Mouse (Mus musculus) heart, embryonic 12.5 days (tissue): ENCODE measurements around the gene Vrk3. TPM values are rescaled to one million over a fixed set of nuclear protein-coding genes. Genes with fewer than 3 reads are reported as not detected.

Experiments used
- ATAC-seq: fragments of 200-750 bp; cut with Nextera tagmentation; 2 replicates; pipeline ENCODE4 v1.8.0; 2017; ENCODE audit warnings: moderate TSS enrichment, moderate library complexity; ENCODE audit not compliant: insufficient number of reproducible peaks, low FRiP score
- H3K27ac ChIP-seq: fragments of 300-500 bp; sonication (generic); 2 replicates; pipeline ENCODE4 v1.5.1; 2016; ENCODE audit warnings: mild to moderate bottlenecking, moderate library complexity; ENCODE audit not compliant: poor library complexity, severe bottlenecking
- H3K27me3 ChIP-seq: fragments of 300-500 bp; sonication (generic); replicated peaks from 2 replicates; pipeline ENCODE4 v1.6.1; 2016; ENCODE audit warnings: mild to moderate bottlenecking, moderate library complexity
- H3K36me3 ChIP-seq: fragments of 300-500 bp; sonication (generic); 2 replicates; pipeline ENCODE4 v1.6.1; 2016; ENCODE audit warnings: mild to moderate bottlenecking, moderate library complexity
- H3K4me1 ChIP-seq: fragments of 300-500 bp; sonication (generic); replicated peaks from 2 replicates; pipeline ENCODE4 v1.6.1; 2016; ENCODE audit warnings: mild to moderate bottlenecking
- H3K4me2 ChIP-seq: fragments of 300-500 bp; sonication (generic); 2 replicates; pipeline ENCODE4 v1.6.1; 2016; ENCODE audit warnings: mild to moderate bottlenecking, moderate library complexity
- H3K4me3 ChIP-seq: fragments of 300-500 bp; sonication (generic); 2 replicates; pipeline ENCODE4 v1.5.1; 2016; ENCODE audit warnings: mild to moderate bottlenecking
- H3K9ac ChIP-seq: fragments of 300-500 bp; sonication (generic); 2 replicates; pipeline ENCODE4 v1.6.1; 2016; ENCODE audit warnings: mild to moderate bottlenecking, moderate library complexity
- H3K9me3 ChIP-seq: fragments of 300-500 bp; sonication (generic); replicated peaks from 2 replicates; pipeline ENCODE4 v1.6.1; 2016; ENCODE audit warnings: mild to moderate bottlenecking, moderate library complexity
- WGBS: fragments of 180-500 bp; shearing (Covaris S2); methylation state at CpG from one replicate; pipeline ENCODE4 v1.1.7; 2016; 5-methylcytosine and 5-hydroxymethylcytosine counted together
- polyA plus RNA-seq: library from polyadenylated mRNA; unstranded; fragments of >200 nt; fragmentation: Nextera tagmentation; extraction: Ambion mirVana; gene quantifications from 2 replicates; pipeline ENCODE4 v1.2.1, GENCODE M21; 2016

The Vrk3 gene
- polyA plus RNA-seq, 1 experiment from 2014 or later, result 29.4 TPM

- no peaks in the 10 kb centered on the region for H3K9me3 ChIP-seq
- ATAC-seq, result no peak
- no peaks in the 10 kb centered on the region for H3K27me3 ChIP-seq
- no peak overlapping the region for H3K4me2 ChIP-seq
- H3K36me3 ChIP-seq, result peaks cover 34% of the 10 kb centered on the region
- H3K9ac ChIP-seq, result no peak overlapping the region
- no peak overlapping the region for H3K4me3 ChIP-seq
- WGBS, result 79% methylated on average over 4 of the region's 4 CpGs
- H3K4me1 ChIP-seq, result peaks cover 8% of the 10 kb centered on the region
- no peak overlapping the region for H3K27ac ChIP-seq
Observed at GRCm38 (mm10) chr7:44810365-44810764, 62.2 kb downstream of the Vrk3 start.

GRCm38 (mm10) chr7:44810819-44811557 lies 62.8 kb downstream of the Vrk3 start:
- no peak for ATAC-seq
- H3K4me2 ChIP-seq, result no peak overlapping the region
- 81% methylated on average over 7 of the region's 7 CpGs for WGBS
- H3K27me3 ChIP-seq, result no peaks in the 10 kb centered on the region
- H3K4me1 ChIP-seq, result peaks cover 8% of the 10 kb centered on the region
- no peak overlapping the region for H3K4me3 ChIP-seq
- no peaks in the 10 kb centered on the region for H3K9me3 ChIP-seq
- no peak overlapping the region for H3K27ac ChIP-seq
- no peak overlapping the region for H3K9ac ChIP-seq
- peaks cover 34% of the 10 kb centered on the region for H3K36me3 ChIP-seq

GRCm38 (mm10) chr7:44812651-44813325 lies 64.6 kb downstream of the Vrk3 start:
- no peaks in the 10 kb centered on the region for H3K9me3 ChIP-seq
- no peak overlapping the region for H3K9ac ChIP-seq
- 86% methylated on average over 20 of the region's 20 CpGs for WGBS

GRCm38 (mm10) chr7:44813985-44814384 lies 65.8 kb downstream of the Vrk3 start:
- no peak for ATAC-seq
- Histone ChIP-seq H3K4me3 (no peak overlapping the region), H3K27me3 (no peaks in the 10 kb centered on the region), H3K4me1 (peaks cover 26% of the 10 kb centered on the region), H3K9ac (no peak overlapping the region), H3K4me2 (no peak overlapping the region), H3K36me3 (peaks cover 34% of the 10 kb centered on the region), H3K27ac (no peak overlapping the region), H3K9me3 (no peaks in the 10 kb centered on the region)
- WGBS, result 90% methylated on average over 3 of the region's 3 CpGs

More at GRCm38 (mm10) chr7:44812651-44813325, 64.6 kb downstream of the Vrk3 start:
- H3K4me2 ChIP-seq, result no peak overlapping the region
- no peaks in the 10 kb centered on the region for H3K27me3 ChIP-seq
- no peak for ATAC-seq
- H3K27ac ChIP-seq, result no peak overlapping the region
- peaks cover 14% of the 10 kb centered on the region for H3K4me1 ChIP-seq
- no peak overlapping the region for H3K4me3 ChIP-seq
- H3K36me3 ChIP-seq, result peaks cover 34% of the 10 kb centered on the region

- peaks cover 30% of the 10 kb centered on the region for H3K4me1 ChIP-seq
- no peaks in the 10 kb centered on the region for H3K27me3 ChIP-seq
- WGBS, result 83% methylated on average over 4 of the region's 4 CpGs
- peak overlapping the region; percentile 89; the same call in 1 of the 2 replicates for H3K4me2 ChIP-seq
- no peaks in the 10 kb centered on the region for H3K9me3 ChIP-seq
- ATAC-seq, result no peak
- no peak overlapping the region for H3K27ac ChIP-seq
- H3K36me3 ChIP-seq, result peaks cover 34% of the 10 kb centered on the region
- no peak overlapping the region for H3K9ac ChIP-seq
- no peak overlapping the region for H3K4me3 ChIP-seq
Observed at GRCm38 (mm10) chr7:44814423-44814822, 66.2 kb downstream of the Vrk3 start.

- no peaks in the 10 kb centered on the region for H3K9me3 ChIP-seq
- H3K36me3 ChIP-seq, result peaks cover 34% of the 10 kb centered on the region
- H3K9ac ChIP-seq, result peak overlapping the region; percentile 64
- H3K4me2 ChIP-seq, result peak overlapping the region; percentile 89
- peak overlapping the region; percentile 99 for H3K27ac ChIP-seq
- WGBS, result 34% methylated on average over 14 of the region's 14 CpGs
- no peaks in the 10 kb centered on the region for H3K27me3 ChIP-seq
- peak overlapping the region; percentile 90 for H3K4me3 ChIP-seq
- ATAC-seq, result no peak
- H3K4me1 ChIP-seq, result peaks cover 36% of the 10 kb centered on the region
Observed at GRCm38 (mm10) chr7:44814952-44815553, 66.8 kb downstream of the Vrk3 start.

GRCm38 (mm10) chr7:44815721-44816469 lies 67.7 kb downstream of the Vrk3 start, which contains the start of the genes Nup62 and Il4i1:
TSS of gene Nup62 (plus strand) at chr7:44816088.
TSS of gene Il4i1 (plus strand) at chr7:44816387.
- ATAC-seq, result peak; percentile 92
- Histone ChIP-seq H3K27me3 (no peaks in the 10 kb centered on the region), H3K36me3 (peaks cover 33% of the 10 kb centered on the region), H3K27ac (peak within 1 kb of the TSS; percentile 99), H3K4me2 (peak within 1 kb of the TSS; percentile 89), H3K4me3 (peak within 1 kb of the TSS; percentile 90), H3K4me1 (peaks cover 45% of the 10 kb centered on the region), H3K9ac (peak within 1 kb of the TSS; percentile 98), H3K9me3 (no peaks in the 10 kb centered on the region)
- WGBS, result under 1% methylated on average over 60 of the region's 62 CpGs

GRCm38 (mm10) chr7:44816470-44817021 lies 68.3 kb downstream of the Vrk3 start, which contains the start of gene Atf5:
TSS of gene Atf5 (minus strand) at chr7:44816658.
- Histone ChIP-seq H3K9ac (peak within 1 kb of the TSS; percentile 98), H3K27me3 (no peaks in the 10 kb centered on the region), H3K27ac (peak within 1 kb of the TSS; percentile 99), H3K4me3 (peak within 1 kb of the TSS; percentile 90), H3K9me3 (no peaks in the 10 kb centered on the region), H3K4me2 (peak within 1 kb of the TSS; percentile 89), H3K4me1 (peaks cover 51% of the 10 kb centered on the region), H3K36me3 (peaks cover 27% of the 10 kb centered on the region)
- under 1% methylated on average over 57 of the region's 57 CpGs for WGBS
- peak; percentile 54 for ATAC-seq

- no peaks in the 10 kb centered on the region for H3K27me3 ChIP-seq
- 16% methylated on average over 3 of the region's 3 CpGs for WGBS
- no peaks in the 10 kb centered on the region for H3K9me3 ChIP-seq
- H3K27ac ChIP-seq, result peak overlapping the region; percentile 99
- peak overlapping the region; percentile 90 for H3K4me3 ChIP-seq
- peaks cover 58% of the 10 kb centered on the region for H3K4me1 ChIP-seq
- H3K36me3 ChIP-seq, result peaks cover 18% of the 10 kb centered on the region; the same call in 1 of the 2 replicates
- H3K4me2 ChIP-seq, result peak overlapping the region; percentile 89
- no peak for ATAC-seq
- H3K9ac ChIP-seq, result peak overlapping the region; percentile 98
Observed at GRCm38 (mm10) chr7:44817441-44817840, 69.2 kb downstream of the Vrk3 start.

- Histone ChIP-seq H3K27ac (0 out of 2 replicates have a peak overlapping the region, but pooled peaks have one; percentile 99), H3K36me3 (peaks cover 14% of the 10 kb centered on the region; the same call in 1 of the 2 replicates), H3K4me2 (peak overlapping the region; percentile 89), H3K4me3 (peak overlapping the region; percentile 90), H3K4me1 (peaks cover 64% of the 10 kb centered on the region), H3K9me3 (no peaks in the 10 kb centered on the region), H3K9ac (peak overlapping the region; percentile 98), H3K27me3 (no peaks in the 10 kb centered on the region)
- ATAC-seq, result no peak
- 19% methylated on average over 2 of the region's 2 CpGs for WGBS
Observed at GRCm38 (mm10) chr7:44818164-44818563, 70.0 kb downstream of the Vrk3 start.
